Mouse (Mus musculus) kidney, postnatal 0 days (tissue): ENCODE measurements around the gene Ldha. TPM values are rescaled to one million over a fixed set of nuclear protein-coding genes. Genes with fewer than 3 reads are reported as not detected.
"Not testable (repeated sequence)": the region's sequence is repeated elsewhere in the genome, so short reads cannot be mapped to it uniquely, and the experiment has no call there.

ENCODE experiments used
- ATAC-seq: fragments of 200-750 bp; cut with Nextera tagmentation; replicated peaks from 2 replicates; pipeline ENCODE4 v1.8.0; 2017; ENCODE audit warnings: low read depth, moderate number of reproducible peaks, moderate TSS enrichment, moderate library complexity; ENCODE audit not compliant: low FRiP score
- DNase-seq: peaks from one replicate; pipeline ENCODE4 v3.0.0-alpha.2; 2016; ENCODE audit warnings: low spot score
- H3K27ac ChIP-seq: fragments of 300-500 bp; sonication (generic); 2 replicates; pipeline ENCODE4 v1.5.1; 2014; ENCODE audit warnings: mild to moderate bottlenecking
- H3K27me3 ChIP-seq: fragments of 300-500 bp; sonication (generic); 2 replicates; pipeline ENCODE4 v1.6.1; 2014; ENCODE audit warnings: low read length, mixed read lengths; ENCODE audit not compliant: insufficient read depth
- H3K36me3 ChIP-seq: fragments of 300-500 bp; sonication (generic); 2 replicates; pipeline ENCODE4 v1.6.1; 2014; ENCODE audit warnings: low read length, mixed read lengths; ENCODE audit not compliant: insufficient read depth
- H3K4me1 ChIP-seq: fragments of 300-500 bp; sonication (generic); replicated peaks from 2 replicates; pipeline ENCODE4 v1.6.1; 2014; ENCODE audit warnings: antibody characterized with exemption, low read length, mixed read lengths; ENCODE audit not compliant: insufficient read depth
- H3K4me2 ChIP-seq: fragments of 300-500 bp; sonication (generic); 2 replicates; pipeline ENCODE4 v1.6.1; 2014; ENCODE audit warnings: mild to moderate bottlenecking, low read length, moderate library complexity, mixed read lengths
- H3K4me3 ChIP-seq: fragments of 300-500 bp; sonication (generic); replicated peaks from 2 replicates; pipeline ENCODE4 v1.5.1; 2014; ENCODE audit warnings: low read depth, low read length
- H3K9ac ChIP-seq: fragments of 300-500 bp; sonication (generic); 2 replicates; pipeline ENCODE4 v1.6.1; 2014; ENCODE audit warnings: low read depth, low read length
- H3K9me3 ChIP-seq: fragments of 300-500 bp; sonication (generic); replicated peaks from 2 replicates; pipeline ENCODE4 v1.6.1; 2016; ENCODE audit warnings: low read length, inconsistent platforms, mixed read lengths
- CTCF ChIP-seq: IDR thresholded peaks from 2 replicates; pipeline ENCODE4 v1.5.1; 2016; ENCODE audit warnings: antibody characterized with exemption, low read depth, mild to moderate bottlenecking, moderate library complexity
- WGBS: fragments of 180-500 bp; shearing (Covaris S2); extraction: QIAGEN DNeasy Blood & Tissue Kit; methylation state at CpG from one replicate; pipeline ENCODE4 v1.1.7; 2014; 5-methylcytosine and 5-hydroxymethylcytosine counted together
- polyA plus RNA-seq: library from polyadenylated mRNA; unstranded; fragments of >200 nt; fragmentation: Nextera tagmentation; extraction: Ambion mirVana; gene quantifications from 2 replicates; pipeline ENCODE4 v1.2.1, GENCODE M21; 2015

Ldha gene
- polyA plus RNA-seq, 1 experiment from 2014 or later, result 890 TPM

- Histone ChIP-seq H3K9me3 (no peaks in the 10 kb centered on the region), H3K27ac (no peak overlapping the region), H3K4me3 (no peak overlapping the region), H3K9ac (no peak overlapping the region), H3K4me1 (no peaks in the 10 kb centered on the region), H3K27me3 (no peaks in the 10 kb centered on the region), H3K36me3 (peaks cover 53% of the 10 kb centered on the region), H3K4me2 (no peak overlapping the region)
- WGBS, result 91% methylated on average over 4 of the region's 4 CpGs
- TF ChIP-seq CTCF, result no peak
- no peak for ATAC-seq
- DNase-seq, result no peak
Observed at GRCm38 (mm10) chr7:46814012-46814411, 27.3 kb upstream of the Ldha start.

DNA sequence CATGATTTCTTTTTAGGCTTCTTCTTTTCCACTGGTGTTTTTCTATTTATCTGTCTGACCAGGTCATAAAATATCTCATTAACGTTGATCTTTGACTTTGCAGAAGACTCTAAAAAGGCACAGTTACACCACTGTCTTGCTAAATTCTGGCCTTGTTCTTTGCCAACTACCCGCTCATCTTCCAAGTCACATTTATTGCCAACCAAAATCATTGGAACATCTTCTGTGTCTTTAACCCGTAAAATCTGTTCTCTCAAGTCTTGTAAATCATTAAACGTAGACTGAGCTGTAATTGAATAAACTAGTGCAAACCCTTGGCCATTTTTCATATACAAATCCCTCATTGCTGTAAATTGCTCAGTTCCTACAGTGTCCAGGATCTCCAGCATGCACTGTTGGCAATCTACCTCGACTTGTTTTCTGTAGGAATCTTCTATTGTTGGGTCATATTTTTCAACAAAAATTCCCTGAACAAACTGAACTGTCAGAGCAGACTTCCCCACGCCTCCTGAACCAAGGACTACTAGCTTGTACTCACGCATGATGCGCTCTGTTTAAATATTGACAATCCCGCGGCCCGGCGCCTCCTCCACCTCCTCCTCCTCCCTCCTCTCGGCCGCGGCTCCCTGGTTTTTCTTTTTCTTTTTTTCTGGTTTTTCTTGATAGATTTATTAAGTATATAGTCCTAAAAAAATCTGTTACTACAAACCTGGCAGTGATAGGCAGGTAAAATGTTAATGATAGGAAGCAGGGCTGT, 20.2 kb upstream of the Ldha start:
- not testable (repeated sequence) for H3K27ac ChIP-seq, H3K4me1 ChIP-seq, H3K4me3 ChIP-seq, H3K9me3 ChIP-seq, H3K27me3 ChIP-seq, ATAC-seq, DNase-seq, H3K4me2 ChIP-seq, H3K9ac ChIP-seq
- H3K36me3 ChIP-seq, result peaks cover 36% of the 10 kb centered on the region
- 62% methylated on average over 15 of the region's 15 CpGs for WGBS

GRCm38 (mm10) chr7:46827046-46827802, 14.1 kb upstream of the Ldha start:
- Histone ChIP-seq H3K9me3 (no peaks in the 10 kb centered on the region), H3K9ac (no peak overlapping the region), H3K27ac (peak overlapping the region; percentile 11; the same call in 1 of the 2 replicates), H3K36me3 (peaks cover 13% of the 10 kb centered on the region), H3K4me3 (no peak overlapping the region), H3K4me2 (peak overlapping the region; percentile 12; the same call in 1 of the 2 replicates), H3K4me1 (no peaks in the 10 kb centered on the region), H3K27me3 (no peaks in the 10 kb centered on the region)
- DNase-seq (peak; percentile 56), ATAC-seq (peak; percentile 64; the same call in 1 of the 2 replicates)
- peak; percentile 40; the same call in 1 of the 2 replicates for TF ChIP-seq CTCF
- 35% methylated on average over 20 of the region's 20 CpGs for WGBS

DNA sequence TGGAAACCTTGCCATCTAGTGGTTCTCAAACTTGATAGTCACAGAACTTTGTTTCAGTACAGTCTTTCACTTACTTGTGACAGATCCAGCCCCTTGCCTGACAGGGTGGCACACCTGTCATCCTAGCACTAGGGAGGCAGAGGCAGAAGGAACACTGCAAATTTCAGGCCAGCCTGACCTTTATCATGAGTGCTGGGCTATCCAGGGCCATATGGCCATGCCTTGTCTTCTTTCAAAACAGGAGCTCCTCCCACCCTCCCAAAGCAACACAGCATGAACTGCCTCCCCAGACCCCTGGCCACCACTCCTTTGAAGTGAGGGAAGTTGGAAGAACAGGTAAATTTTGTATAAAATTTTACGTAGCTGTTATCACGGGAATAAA, 13.5 kb upstream of the Ldha start:
- ATAC-seq (0 out of 2 replicates have a peak, but pooled peaks have one; percentile 15), DNase-seq (no peak)
- WGBS, result 82% methylated on average over 2 of the region's 2 CpGs
- no peak for TF ChIP-seq CTCF
- Histone ChIP-seq H3K9ac (no peak overlapping the region), H3K4me3 (no peak overlapping the region), H3K9me3 (no peaks in the 10 kb centered on the region), H3K4me2 (no peak overlapping the region), H3K27ac (peak overlapping the region; percentile 11; the same call in 1 of the 2 replicates), H3K36me3 (peaks cover 7% of the 10 kb centered on the region), H3K4me1 (no peaks in the 10 kb centered on the region), H3K27me3 (no peaks in the 10 kb centered on the region)

- no peak overlapping the region for H3K4me3 ChIP-seq
- H3K27ac ChIP-seq, result no peak overlapping the region
- no peaks in the 10 kb centered on the region for H3K27me3 ChIP-seq
- H3K9me3 ChIP-seq, result no peaks in the 10 kb centered on the region
- no peak overlapping the region for H3K4me2 ChIP-seq
- WGBS, result 80% methylated on average over 12 of the region's 12 CpGs
- H3K36me3 ChIP-seq, result no peaks in the 10 kb centered on the region
- ATAC-seq (no peak), DNase-seq (no peak)
- H3K4me1 ChIP-seq, result no peaks in the 10 kb centered on the region
- no peak overlapping the region for H3K9ac ChIP-seq
- no peak for TF ChIP-seq CTCF
Observed at GRCm38 (mm10) chr7:46829911-46830310, 11.4 kb upstream of the Ldha start.

DNA sequence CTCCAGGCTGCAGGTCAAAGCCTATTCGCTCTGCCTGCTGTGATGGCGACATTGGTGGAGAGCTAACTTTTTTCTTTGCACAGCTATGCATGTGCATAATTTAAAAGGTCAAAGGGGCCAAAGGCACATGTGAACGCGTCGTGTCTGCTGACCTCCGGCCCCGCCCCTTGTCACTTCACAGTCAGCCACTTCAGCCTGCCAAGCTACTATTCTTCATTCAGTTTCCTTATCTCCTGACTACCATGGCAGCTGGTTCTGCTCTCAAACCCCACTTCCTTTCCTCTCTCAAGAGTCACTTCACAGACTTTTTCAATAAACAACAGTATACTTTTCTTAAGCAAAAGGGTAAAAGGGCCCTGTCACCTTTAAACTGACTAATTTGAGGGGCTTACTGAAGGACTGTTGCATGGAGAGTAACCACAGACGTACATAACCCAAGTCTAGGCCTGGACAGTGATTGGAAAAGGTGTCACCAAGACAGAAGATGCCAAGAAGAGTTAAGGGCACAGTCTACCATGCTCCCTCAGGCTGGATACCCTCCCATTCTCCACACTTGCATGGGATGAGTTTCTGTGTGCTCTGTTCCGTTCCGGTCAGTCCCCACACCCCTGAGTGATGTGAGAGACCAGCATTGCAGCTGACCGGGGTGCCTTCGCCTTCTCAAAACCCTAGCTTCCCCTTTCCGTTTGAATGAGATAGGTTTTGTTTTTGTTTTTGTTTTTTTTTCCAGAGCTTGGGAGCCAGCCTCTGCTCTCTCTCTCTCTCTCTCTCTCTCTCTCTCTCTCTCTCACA, 10.3 kb upstream of the Ldha start:
- Histone ChIP-seq H3K27ac (0 out of 2 replicates have a peak overlapping the region, but pooled peaks have one; percentile 6), H3K27me3 (no peaks in the 10 kb centered on the region), H3K4me2 (no peak overlapping the region), H3K36me3 (no peaks in the 10 kb centered on the region), H3K9me3 (no peaks in the 10 kb centered on the region), H3K4me1 (no peaks in the 10 kb centered on the region), H3K9ac (no peak overlapping the region), H3K4me3 (no peak overlapping the region)
- no peak for TF ChIP-seq CTCF
- DNase-seq (peak; percentile 58), ATAC-seq (no peak)
- 55% methylated on average over 13 of the region's 13 CpGs for WGBS
